Mouse (Mus musculus): ENCODE results near the gene Llgl2. TPM values are rescaled to one million over a fixed set of nuclear protein-coding genes. Genes with fewer than 3 reads are reported as not detected.

Gene Llgl2
- total and polyA plus RNA-seq, 3 experiments, result 3.8 to 12.3 (median 9.2) TPM

- peaks cover 72 to 94% of the 10 kb centered on the region in 2 experiments for H3K36me3 ChIP-seq (replicated peaks in 1 of 2; ENCODE audit: control insufficient read depth in 1 of 2, insufficient read depth in 1 of 2, low read length in 1 of 2)
- DNase-seq (ENCODE audit: extremely low read depth), result no peak
- no peak overlapping the region for H3K4me3 ChIP-seq (replicated peaks in 1 of 3; ENCODE audit: low read depth in 2 of 3, low read length in 2 of 3, poor library complexity in 1 of 3)
- H3K9me3 ChIP-seq (replicated peaks; ENCODE audit: low read length), result no peaks in the 10 kb centered on the region
- no peaks in the 10 kb centered on the region for H3K79me2 ChIP-seq (replicated peaks; ENCODE audit: control insufficient read depth, extremely low read depth, insufficient read depth, poor library complexity, severe bottlenecking)
- no peaks in the 10 kb centered on the region for H3K27me3 ChIP-seq (replicated peaks)
- no peaks in the 10 kb centered on the region for H3K4me1 ChIP-seq (ENCODE audit: control insufficient read depth in 1 of 2, insufficient read depth in 2 of 2)
- 0 out of 2 replicates have a peak overlapping the region, but pooled peaks have one; percentile 12 for H3K27ac ChIP-seq (ENCODE audit: insufficient read depth, low read depth)
- dilution Hi-C loops (cut with MboI; ENCODE audit: extremely low pct_ligation_motif_present, extremely low pct_unique_long_range_greater_than_20kb, low sequenced_read_pairs) (no loop called here), in situ Hi-C loops (cut with MboI; ENCODE audit: low pct_ligation_motif_present, low pct_unique_long_range_greater_than_20kb, low sequenced_read_pairs) (no loop called here)
- H3K4me2 ChIP-seq (ENCODE audit: insufficient read depth, low read depth, poor library complexity, severe bottlenecking), result no peak overlapping the region
- no peak for TF ChIP-seq MEF2A (IDR thresholded peaks at IDR 0.05; ENCODE audit: borderline replicate concordance, low read depth, low read length)
- TF ChIP-seq CHD1 (IDR thresholded peaks at IDR 0.05; ENCODE audit: low read depth, low read length), result no peak
- no peak for TF ChIP-seq SMC3 (IDR thresholded peaks at IDR 0.05; ENCODE audit: low read depth, low read length)
- TF ChIP-seq ELF1 (IDR thresholded peaks at IDR 0.05; ENCODE audit: low read depth, low read length), result no peak
- TF ChIP-seq CTCF (conservative IDR thresholded peaks at IDR 0.05 in 1 of 2, IDR thresholded peaks at IDR 0.05 in 1 of 2; ENCODE audit: low read depth in 2 of 2, low read length in 2 of 2), result no peak
- no peak for TF ChIP-seq USF2 (conservative IDR thresholded peaks at IDR 0.05; ENCODE audit: low read depth, low read length)
- no peak for TF ChIP-seq MAZ (IDR thresholded peaks at IDR 0.05; ENCODE audit: low read depth, low read length)
- no peak for TF ChIP-seq CHD2 (IDR thresholded peaks at IDR 0.05; ENCODE audit: low read length)
- no peak for TF ChIP-seq UBTF (IDR thresholded peaks at IDR 0.05; ENCODE audit: low read depth, low read length)
- TF ChIP-seq POLR2A (IDR thresholded peaks at IDR 0.05; ENCODE audit: low read depth, low read length), result no peak
- TF ChIP-seq JUND (conservative IDR thresholded peaks at IDR 0.05; ENCODE audit: low read depth, low read length), result no peak
- TF ChIP-seq RAD21 (IDR thresholded peaks at IDR 0.05; ENCODE audit: low read depth, low read length), result no peak
- no peak overlapping the region for H3K9ac ChIP-seq (ENCODE audit: insufficient read depth, low read depth)
These were observed 20.7 kb upstream of the Llgl2 start for GRCm38 (mm10) chr11:115803072-115803709.

DNA sequence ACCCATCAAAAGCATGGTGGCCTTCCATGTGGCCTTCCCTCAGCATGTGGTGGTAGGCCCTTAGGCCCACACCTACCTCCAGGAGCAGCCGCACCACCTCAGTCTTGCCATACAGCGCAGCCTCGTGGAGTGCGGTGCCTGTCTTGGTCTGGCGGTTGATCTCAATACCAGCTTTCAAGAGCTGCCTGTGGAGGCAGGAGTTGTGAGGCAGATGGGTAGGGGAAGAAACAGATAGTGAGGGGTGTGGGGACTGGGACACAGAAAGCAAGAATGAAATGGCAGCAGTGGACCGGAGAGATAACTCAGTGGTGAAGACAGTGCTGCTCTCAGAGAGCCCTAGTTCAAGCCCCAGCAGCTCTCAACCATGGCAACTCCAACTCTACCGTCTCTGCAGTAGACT lies 18.8 kb upstream of the Llgl2 start:
- DNase-seq (ENCODE audit: extremely low read depth), result no peak

More for the DNA sequence above, 18.8 kb upstream of the Llgl2 start:
- Histone ChIP-seq H3K27me3 (replicated peaks) (no peaks in the 10 kb centered on the region), H3K4me3 (replicated peaks in 1 of 3; ENCODE audit: low read depth in 2 of 3, low read length in 2 of 3, poor library complexity in 1 of 3) (no peak overlapping the region), H3K4me1 (ENCODE audit: control insufficient read depth in 1 of 2, insufficient read depth in 2 of 2) (peaks cover 0 to 12% of the 10 kb centered on the region in 2 experiments; a peak in 2 of 4 replicates), H3K36me3 (replicated peaks in 1 of 2; ENCODE audit: control insufficient read depth in 1 of 2, insufficient read depth in 1 of 2, low read length in 1 of 2) (peaks cover 56 to 93% of the 10 kb centered on the region in 2 experiments), H3K9ac (ENCODE audit: insufficient read depth, low read depth) (no peak overlapping the region), H3K4me2 (ENCODE audit: insufficient read depth, low read depth, poor library complexity, severe bottlenecking) (no peak overlapping the region), H3K27ac (ENCODE audit: insufficient read depth, low read depth) (no peak overlapping the region), H3K79me2 (replicated peaks; ENCODE audit: control insufficient read depth, extremely low read depth, insufficient read depth, poor library complexity, severe bottlenecking) (no peaks in the 10 kb centered on the region), H3K9me3 (replicated peaks; ENCODE audit: low read length) (no peaks in the 10 kb centered on the region)
- no peak for TF ChIP-seq TBP (conservative IDR thresholded peaks at IDR 0.05; ENCODE audit: low read depth, low read length)
- no peak for TF ChIP-seq E2F4 (IDR thresholded peaks at IDR 0.05; ENCODE audit: insufficient replicate concordance, low read depth, low read length)
- TF ChIP-seq BHLHE40 (IDR thresholded peaks at IDR 0.05; ENCODE audit: low read depth, low read length), result no peak
- no peak for TF ChIP-seq EP300 (IDR thresholded peaks at IDR 0.05; ENCODE audit: low read length)
- no peak for TF ChIP-seq HCFC1 (IDR thresholded peaks at IDR 0.05; ENCODE audit: low read depth, low read length)
- TF ChIP-seq CHD1 (IDR thresholded peaks at IDR 0.05; ENCODE audit: low read depth, low read length), result no peak
- TF ChIP-seq USF2 (conservative IDR thresholded peaks at IDR 0.05; ENCODE audit: low read depth, low read length), result no peak
- no peak for TF ChIP-seq PAX5 (IDR thresholded peaks at IDR 0.05; ENCODE audit: low read length)
- dilution Hi-C loops (cut with MboI; ENCODE audit: extremely low pct_ligation_motif_present, extremely low pct_unique_long_range_greater_than_20kb, low sequenced_read_pairs) (no loop called here), in situ Hi-C loops (cut with MboI; ENCODE audit: low pct_ligation_motif_present, low pct_unique_long_range_greater_than_20kb, low sequenced_read_pairs) (no loop called here)
